Mouse (Mus musculus): ENCODE results near the gene Azi2. TPM values are rescaled to one million over a fixed set of nuclear protein-coding genes. Genes with fewer than 3 reads are reported as not detected.

The Azi2 gene
- polyA plus RNA-seq, 1 experiment from 2014 or later = 33.0 TPM

- Histone ChIP-seq H3K4me2 (ENCODE audit: low read depth, low read length) (no peak overlapping the region), H3K4me3 (ENCODE audit: low read depth, low read length) (no peak overlapping the region), H3K9ac (ENCODE audit: low read depth, low read length) (no peak overlapping the region), H3K27me3 (ENCODE audit: control insufficient read depth, insufficient read depth, low read depth, low read length) (no peaks in the 10 kb centered on the region), H3K9me3 (replicated peaks; ENCODE audit: control insufficient read depth, low read length) (no peaks in the 10 kb centered on the region), H3K36me3 (ENCODE audit: control insufficient read depth, insufficient read depth) (no peaks in the 10 kb centered on the region), H3K4me1 (ENCODE audit: control insufficient read depth, low read depth, low read length) (peaks cover 13% of the 10 kb centered on the region), H3K27ac (ENCODE audit: low read length) (no peak overlapping the region)
- WGBS (ENCODE audit: insufficient replicate concordance) = 86% methylated on average over 6 of the region's 6 CpGs
- no peak for ATAC-seq (ENCODE audit: low read depth)
These were observed 30.1 kb downstream of the Azi2 start for GRCm38 (mm10) chr9:118070442-118070841.

- WGBS (ENCODE audit: insufficient replicate concordance) = 56% methylated on average over 3 of the region's 3 CpGs
- Histone ChIP-seq H3K27ac (ENCODE audit: low read length) (no peak overlapping the region), H3K4me3 (ENCODE audit: low read depth, low read length) (no peak overlapping the region), H3K9me3 (replicated peaks; ENCODE audit: control insufficient read depth, low read length) (no peaks in the 10 kb centered on the region), H3K27me3 (ENCODE audit: control insufficient read depth, insufficient read depth, low read depth, low read length) (no peaks in the 10 kb centered on the region), H3K36me3 (ENCODE audit: control insufficient read depth, insufficient read depth) (no peaks in the 10 kb centered on the region), H3K9ac (ENCODE audit: low read depth, low read length) (no peak overlapping the region), H3K4me1 (ENCODE audit: control insufficient read depth, low read depth, low read length) (peaks cover 13% of the 10 kb centered on the region), H3K4me2 (ENCODE audit: low read depth, low read length) (no peak overlapping the region)
- no peak for ATAC-seq (ENCODE audit: low read depth)
These were observed 31.0 kb downstream of the Azi2 start for GRCm38 (mm10) chr9:118071337-118071736.

DNA sequence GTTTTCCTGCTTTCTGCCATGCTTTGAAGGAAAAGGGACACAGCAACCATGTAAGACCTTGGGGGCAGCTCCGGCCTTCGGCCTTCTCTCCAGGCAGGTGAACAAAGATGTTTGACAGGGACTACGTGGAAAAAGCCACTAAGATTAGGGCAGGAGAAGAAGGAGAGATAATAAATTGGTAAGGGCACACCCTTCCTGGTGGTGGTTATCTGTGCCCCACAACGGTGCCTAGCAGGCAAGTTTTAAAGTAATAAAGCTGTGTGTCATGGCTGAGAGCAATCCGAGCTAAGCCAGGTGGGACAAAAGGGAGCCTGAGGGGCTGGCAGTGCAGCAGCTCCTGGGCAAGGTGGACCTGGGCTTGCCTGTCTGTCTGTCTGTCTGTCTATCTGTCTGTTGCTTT is 31.8 kb downstream of the Azi2 start:
- H3K27ac ChIP-seq (ENCODE audit: low read length) = no peak overlapping the region
- H3K27me3 ChIP-seq (ENCODE audit: control insufficient read depth, insufficient read depth, low read depth, low read length) = no peaks in the 10 kb centered on the region
- peak; percentile 92 for ATAC-seq (ENCODE audit: low read depth)
- peak overlapping the region; percentile 39 for H3K4me2 ChIP-seq (ENCODE audit: low read depth, low read length)
- 37% methylated on average over 5 of the region's 5 CpGs for whole genome bisulfite sequencing (ENCODE audit: insufficient replicate concordance)
- H3K4me1 ChIP-seq (ENCODE audit: control insufficient read depth, low read depth, low read length) = peaks cover 13% of the 10 kb centered on the region
- H3K9me3 ChIP-seq (replicated peaks; ENCODE audit: control insufficient read depth, low read length) = no peaks in the 10 kb centered on the region
- H3K4me3 ChIP-seq (ENCODE audit: low read depth, low read length) = no peak overlapping the region; the same call in 1 of the 2 replicates
- no peak overlapping the region for H3K9ac ChIP-seq (ENCODE audit: low read depth, low read length)
- H3K36me3 ChIP-seq (ENCODE audit: control insufficient read depth, insufficient read depth) = no peaks in the 10 kb centered on the region

DNA sequence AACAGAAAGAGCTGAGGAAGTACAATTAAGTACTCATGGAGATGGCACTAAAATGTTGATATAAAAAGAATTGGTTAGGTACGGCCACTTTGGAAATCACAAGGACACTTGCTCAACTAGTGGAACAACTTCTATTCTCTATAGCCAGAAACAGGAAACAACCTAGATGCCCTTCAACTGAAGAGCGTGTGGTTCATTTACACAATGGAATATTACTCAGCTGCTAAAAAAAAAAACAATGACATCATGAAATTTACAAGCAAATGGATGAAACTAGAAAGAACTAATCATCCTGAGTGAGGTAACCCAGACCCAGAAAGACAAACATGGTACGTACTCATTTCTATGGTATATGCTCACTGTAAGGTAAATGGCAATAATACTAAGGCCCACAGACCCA is 33.1 kb downstream of the Azi2 start:
- Histone ChIP-seq H3K9ac (ENCODE audit: low read depth, low read length) (no peak overlapping the region), H3K4me1 (ENCODE audit: control insufficient read depth, low read depth, low read length) (peaks cover 13% of the 10 kb centered on the region)
- no peak for ATAC-seq (ENCODE audit: low read depth)

GRCm38 (mm10) chr9:118082575-118083431 is 42.5 kb downstream of the Azi2 start:
- Histone ChIP-seq H3K4me1 (ENCODE audit: control insufficient read depth, low read depth, low read length) (no peaks in the 10 kb centered on the region), H3K4me3 (ENCODE audit: low read depth, low read length) (peak overlapping the region; percentile 41), H3K27ac (ENCODE audit: low read length) (no peak overlapping the region), H3K4me2 (ENCODE audit: low read depth, low read length) (peak overlapping the region; percentile 57), H3K27me3 (ENCODE audit: control insufficient read depth, insufficient read depth, low read depth, low read length) (no peaks in the 10 kb centered on the region), H3K9me3 (replicated peaks; ENCODE audit: control insufficient read depth, low read length) (no peaks in the 10 kb centered on the region), H3K36me3 (ENCODE audit: control insufficient read depth, insufficient read depth) (no peaks in the 10 kb centered on the region), H3K9ac (ENCODE audit: low read depth, low read length) (0 out of 2 replicates have a peak overlapping the region, but pooled peaks have one; percentile 32)
- 9% methylated on average over 22 of the region's 22 CpGs for WGBS (ENCODE audit: insufficient replicate concordance)
- ATAC-seq (ENCODE audit: low read depth) = peak; percentile 32; the same call in 1 of the 2 replicates

More for the DNA sequence above, 33.1 kb downstream of the Azi2 start:
- 83% methylated on average over 3 of the region's 3 CpGs for WGBS (ENCODE audit: insufficient replicate concordance)
- Histone ChIP-seq H3K4me3 (ENCODE audit: low read depth, low read length) (no peak overlapping the region), H3K36me3 (ENCODE audit: control insufficient read depth, insufficient read depth) (no peaks in the 10 kb centered on the region), H3K9me3 (replicated peaks; ENCODE audit: control insufficient read depth, low read length) (no peaks in the 10 kb centered on the region), H3K4me2 (ENCODE audit: low read depth, low read length) (no peak overlapping the region), H3K27ac (ENCODE audit: low read length) (no peak overlapping the region), H3K27me3 (ENCODE audit: control insufficient read depth, insufficient read depth, low read depth, low read length) (no peaks in the 10 kb centered on the region)

DNA sequence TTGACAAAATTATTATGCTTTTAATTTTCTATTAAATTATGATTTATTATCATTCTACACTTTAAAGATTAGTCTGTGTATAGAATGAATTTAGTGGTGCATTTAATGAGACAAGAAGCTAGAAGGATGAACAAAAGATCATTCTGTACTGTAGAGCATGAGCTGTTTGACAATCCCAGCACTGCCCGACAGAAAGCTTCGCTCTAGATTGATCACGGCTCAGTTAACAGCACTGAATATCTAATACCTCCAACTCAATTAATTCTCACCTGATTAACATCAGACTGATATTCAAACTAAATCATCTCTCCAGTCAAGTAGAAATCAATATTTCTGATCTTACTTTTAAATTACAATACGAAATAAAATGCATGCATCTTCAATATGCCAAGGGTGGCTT is 43.5 kb downstream of the Azi2 start:
- no peak overlapping the region for H3K4me2 ChIP-seq (ENCODE audit: low read depth, low read length)
- H3K27ac ChIP-seq (ENCODE audit: low read length) = no peak overlapping the region
- H3K4me3 ChIP-seq (ENCODE audit: low read depth, low read length) = no peak overlapping the region
- H3K27me3 ChIP-seq (ENCODE audit: control insufficient read depth, insufficient read depth, low read depth, low read length) = no peaks in the 10 kb centered on the region
- no peak overlapping the region for H3K9ac ChIP-seq (ENCODE audit: low read depth, low read length)
- no peak for ATAC-seq (ENCODE audit: low read depth)
- no peaks in the 10 kb centered on the region for H3K4me1 ChIP-seq (ENCODE audit: control insufficient read depth, low read depth, low read length)
- H3K9me3 ChIP-seq (replicated peaks; ENCODE audit: control insufficient read depth, low read length) = no peaks in the 10 kb centered on the region
- WGBS (ENCODE audit: insufficient replicate concordance) = 80% methylated on average over 4 of the region's 4 CpGs
- no peaks in the 10 kb centered on the region for H3K36me3 ChIP-seq (ENCODE audit: control insufficient read depth, insufficient read depth)

DNA sequence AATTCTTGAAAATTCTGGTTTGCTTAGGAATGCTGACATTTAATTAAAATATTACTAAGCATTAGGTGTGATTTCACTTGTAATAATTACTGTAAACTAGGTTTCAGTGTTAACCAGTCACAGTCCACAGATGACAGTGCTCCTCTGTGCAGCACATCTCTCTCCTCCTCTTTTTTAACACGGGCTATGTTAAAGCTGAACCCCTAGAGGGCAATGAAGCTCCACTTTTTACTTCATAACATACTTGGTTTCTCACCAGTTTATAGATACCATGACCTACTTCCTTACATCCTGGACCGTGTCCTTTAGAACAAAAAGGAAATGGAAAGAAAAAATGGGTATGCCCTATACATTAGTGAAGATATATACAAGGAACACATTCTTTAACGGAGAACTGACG is 59.1 kb downstream of the Azi2 start:
- 42% methylated on average over 4 of the region's 4 CpGs for WGBS (ENCODE audit: insufficient replicate concordance)
- no peak overlapping the region for H3K27ac ChIP-seq (ENCODE audit: low read length)
- no peaks in the 10 kb centered on the region for H3K36me3 ChIP-seq (ENCODE audit: control insufficient read depth, insufficient read depth)
- no peaks in the 10 kb centered on the region for H3K4me1 ChIP-seq (ENCODE audit: control insufficient read depth, low read depth, low read length)
- H3K27me3 ChIP-seq (ENCODE audit: control insufficient read depth, insufficient read depth, low read depth, low read length) = no peaks in the 10 kb centered on the region
- no peak overlapping the region for H3K4me3 ChIP-seq (ENCODE audit: low read depth, low read length)
- no peak for ATAC-seq (ENCODE audit: low read depth)
- H3K4me2 ChIP-seq (ENCODE audit: low read depth, low read length) = no peak overlapping the region
- no peaks in the 10 kb centered on the region for H3K9me3 ChIP-seq (replicated peaks; ENCODE audit: control insufficient read depth, low read length)
- no peak overlapping the region for H3K9ac ChIP-seq (ENCODE audit: low read depth, low read length)

DNA sequence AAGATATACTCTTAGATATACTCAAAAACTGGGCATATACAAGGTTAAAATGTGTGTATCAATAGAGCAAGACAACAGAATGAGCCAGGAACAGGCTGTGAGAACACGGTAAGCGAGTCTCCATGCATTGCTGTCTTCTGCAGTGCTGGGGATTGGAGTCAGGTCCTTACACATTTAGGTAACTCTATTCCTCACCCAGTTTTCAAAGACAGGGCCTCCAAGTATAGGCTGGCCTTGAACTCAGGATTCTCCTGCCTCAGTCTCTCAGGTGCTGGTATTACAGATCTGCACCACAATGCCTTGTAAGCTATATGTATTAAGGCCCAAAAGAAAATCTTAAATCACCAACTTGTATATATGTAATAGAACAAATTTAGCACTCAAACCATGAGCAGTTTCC is 60.2 kb downstream of the Azi2 start:
- no peak overlapping the region for H3K9ac ChIP-seq (ENCODE audit: low read depth, low read length)
- H3K4me1 ChIP-seq (ENCODE audit: control insufficient read depth, low read depth, low read length) = no peaks in the 10 kb centered on the region
- no peak for ATAC-seq (ENCODE audit: low read depth)
- H3K27ac ChIP-seq (ENCODE audit: low read length) = no peak overlapping the region
- WGBS (ENCODE audit: insufficient replicate concordance) = 81% methylated on average over 2 of the region's 2 CpGs
- no peaks in the 10 kb centered on the region for H3K27me3 ChIP-seq (ENCODE audit: control insufficient read depth, insufficient read depth, low read depth, low read length)
- H3K9me3 ChIP-seq (replicated peaks; ENCODE audit: control insufficient read depth, low read length) = no peaks in the 10 kb centered on the region
- no peaks in the 10 kb centered on the region for H3K36me3 ChIP-seq (ENCODE audit: control insufficient read depth, insufficient read depth)
- no peak overlapping the region for H3K4me3 ChIP-seq (ENCODE audit: low read depth, low read length)
- no peak overlapping the region for H3K4me2 ChIP-seq (ENCODE audit: low read depth, low read length)

DNA sequence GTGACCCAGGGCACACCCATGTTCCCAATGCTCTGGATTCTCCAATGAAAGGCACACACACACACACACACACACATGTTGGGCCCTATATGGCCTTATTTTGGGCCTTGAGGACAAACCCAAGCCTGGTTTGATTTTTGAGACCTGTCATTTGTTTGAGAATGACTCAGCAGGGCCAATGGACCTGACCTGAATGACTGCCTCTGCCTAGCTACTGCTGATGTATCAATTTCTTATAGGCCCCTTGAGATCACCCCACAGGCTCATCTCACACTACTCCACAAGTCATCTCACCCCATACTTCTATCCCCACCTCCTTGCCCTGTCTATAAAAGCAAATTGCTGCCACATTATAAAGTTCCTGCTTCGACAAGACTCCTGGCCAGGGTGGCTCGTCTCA is 61.5 kb downstream of the Azi2 start:
- no peaks in the 10 kb centered on the region for H3K36me3 ChIP-seq (ENCODE audit: control insufficient read depth, insufficient read depth)
- H3K27ac ChIP-seq (ENCODE audit: low read length) = no peak overlapping the region
- no peak overlapping the region for H3K9ac ChIP-seq (ENCODE audit: low read depth, low read length)
- H3K4me2 ChIP-seq (ENCODE audit: low read depth, low read length) = no peak overlapping the region
- H3K4me1 ChIP-seq (ENCODE audit: control insufficient read depth, low read depth, low read length) = no peaks in the 10 kb centered on the region
- ATAC-seq (ENCODE audit: low read depth) = no peak
- H3K9me3 ChIP-seq (replicated peaks; ENCODE audit: control insufficient read depth, low read length) = no peaks in the 10 kb centered on the region
- no peak overlapping the region for H3K4me3 ChIP-seq (ENCODE audit: low read depth, low read length)
- WGBS (ENCODE audit: insufficient replicate concordance) = 76% methylated on average over 2 of the region's 2 CpGs
- no peaks in the 10 kb centered on the region for H3K27me3 ChIP-seq (ENCODE audit: control insufficient read depth, insufficient read depth, low read depth, low read length)
